21 mouse cellular contexts compared by ENCODE assay signal in the genomic region with DNA sequence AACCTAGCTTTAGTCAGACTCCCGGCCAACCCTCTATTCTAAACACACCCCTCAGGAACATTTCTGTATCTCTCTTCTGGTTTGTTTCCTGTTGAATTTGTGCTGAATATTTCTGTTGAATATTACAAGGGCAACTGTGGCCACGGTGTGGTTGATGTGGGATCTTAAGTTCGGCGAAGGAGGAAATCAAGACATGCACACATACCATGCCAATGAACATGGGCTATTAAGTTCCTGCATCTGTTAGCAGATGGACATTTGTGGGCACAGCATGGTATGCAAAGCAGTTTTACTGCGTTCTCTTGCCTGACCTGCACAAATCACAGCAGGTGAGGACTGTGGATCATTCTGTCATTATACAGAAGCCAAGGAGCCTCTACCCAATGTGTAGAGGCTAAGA.
DNase-seq lines count a peak whose midpoint lies in the region; ATAC-seq lines count a peak whose summit lies in the region.
"Had no signal": no experiment of that assay in that cellular context is flagged by ENCODE, and none has a peak within 500 bp of the region (broad histone marks: within the 10 kb centered on the region; RNA-seq: fewer than 3 reads in every experiment).

No protein-coding gene starts in this region.

- peak; percentile 57 to 68 for ATAC-seq in hematopoietic stem cell, adult 5-6 weeks (replicated peaks in 1 of 2; ENCODE audit: insufficient read depth in 1 of 2, low FRiP score in 2 of 2, low TSS enrichment in 1 of 2, low read depth in 1 of 2, poor library complexity in 2 of 2, severe bottlenecking in 2 of 2)
- ATAC-seq: activated CD4-positive, CD25-positive, alpha-beta regulatory T cell, adult 4 months; forebrain, embryonic 13.5 days; intestine, embryonic 15.5 days; liver, embryonic 12.5 days had no signal

- peak; percentile 61 for DNase-seq in left cerebral cortex, postnatal 4 days
- no peak for DNase-seq in left cerebral cortex, adult 8-10 months (ENCODE audit: low spot score in 2 of 2)
- DNase-seq in cerebellum, adult 11 months, result peak; percentile 41
- peak; percentile 73 for DNase-seq in cerebellum, adult 9-11 months
- no peak for DNase-seq in right cerebral cortex, postnatal 14 days
- DNase-seq in right cerebral cortex, postnatal 4 days, result no peak
- DNase-seq in gastrocnemius, postnatal 36 days, result no peak
- DNase-seq: adrenal gland, postnatal 14 days; B cell, adult 2 months; kidney, postnatal 25 days; layer of hippocampus, postnatal 36 days; lung, adult 18-20 months; lung, postnatal 10 days; midbrain, embryonic 14.5 days; retina, postnatal 1 day; thymus, postnatal 36 days had no signal

- intact Hi-C loops in left cerebral cortex, postnatal 4 days (cut with DNase I), result no loop called here
- intact Hi-C loops in gastrocnemius, postnatal 36 days (cut with DNase I), result loop anchor here (10.0 kb wide), 2 partner anchors 227 to 857 kb away; no protein-coding TSS in a partner anchor

Comparison
In these comparisons a context has a peak if more than half of its experiments do, and no peak if none do; other contexts are left out.
1. DNase-seq: peak in left cerebral cortex, postnatal 4 days (single experiment), cerebellum, adult 11 months (single experiment) and cerebellum, adult 9-11 months (single experiment); none in left cerebral cortex, adult 8-10 months (0 of 2), right cerebral cortex, postnatal 14 days (single experiment), right cerebral cortex, postnatal 4 days (single experiment) and gastrocnemius, postnatal 36 days (0 of 2).